Mouse (Mus musculus) ES-CJ7 (cell line): ENCODE data around the gene Prkce.
"Not testable (repeated sequence)": the region's sequence is repeated elsewhere in the genome, so short reads cannot be mapped to it uniquely, and the experiment has no call there.

Source experiments
- DNase-seq: peaks from one replicate; pipeline ENCODE4 v3.0.0; 2011; ENCODE audit warnings: low read depth, low spot score

The Prkce gene

GRCm38 (mm10) chr17:86477401-86477800 lies 309.8 kb downstream of the Prkce start:
- not testable (repeated sequence) for DNase-seq

- no peak for DNase-seq
Measured at GRCm38 (mm10) chr17:86479406-86479805, 311.8 kb downstream of the Prkce start.

DNA sequence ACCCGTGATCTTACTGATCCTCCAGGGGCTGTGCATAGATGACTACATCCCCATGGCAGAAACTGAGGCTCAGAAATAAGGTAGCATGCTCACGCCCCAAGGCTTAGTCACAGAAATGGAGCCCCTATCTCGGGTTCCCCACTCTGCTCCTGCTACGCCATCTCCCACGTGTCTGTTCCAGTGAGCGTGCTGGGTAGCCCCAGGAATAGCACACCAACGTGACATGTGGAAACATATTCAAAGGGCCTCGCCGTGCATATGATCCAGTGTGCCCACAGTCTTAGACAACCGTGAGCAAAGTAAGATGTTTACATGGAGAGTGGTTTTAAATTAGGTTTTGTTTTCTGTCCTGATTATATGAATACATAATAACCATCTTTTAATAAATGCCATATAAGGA lies 315.1 kb downstream of the Prkce start:
- DNase-seq: no peak

GRCm38 (mm10) chr17:86484087-86484737 lies 316.6 kb downstream of the Prkce start:
- DNase-seq: peak; percentile 56

DNA sequence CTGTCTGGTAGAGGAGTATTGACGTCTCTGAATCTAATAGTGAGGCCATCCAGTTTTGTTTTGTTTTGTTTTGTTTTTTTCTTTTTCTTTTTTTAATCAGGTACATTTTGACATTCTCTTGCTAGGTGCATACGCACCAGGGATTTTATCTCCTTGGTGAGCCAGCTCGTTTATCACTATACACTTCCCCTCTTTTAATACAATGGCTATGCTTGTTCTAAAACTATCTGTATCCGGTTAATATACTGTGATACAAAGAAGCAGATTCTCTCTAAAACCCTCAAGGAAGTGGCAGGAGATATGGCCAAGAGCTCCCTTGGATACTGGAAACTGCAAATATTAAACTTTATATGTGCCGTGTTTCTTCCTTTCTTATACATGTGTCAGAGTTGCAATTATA lies 319.1 kb downstream of the Prkce start:
- DNase-seq: no peak

DNA sequence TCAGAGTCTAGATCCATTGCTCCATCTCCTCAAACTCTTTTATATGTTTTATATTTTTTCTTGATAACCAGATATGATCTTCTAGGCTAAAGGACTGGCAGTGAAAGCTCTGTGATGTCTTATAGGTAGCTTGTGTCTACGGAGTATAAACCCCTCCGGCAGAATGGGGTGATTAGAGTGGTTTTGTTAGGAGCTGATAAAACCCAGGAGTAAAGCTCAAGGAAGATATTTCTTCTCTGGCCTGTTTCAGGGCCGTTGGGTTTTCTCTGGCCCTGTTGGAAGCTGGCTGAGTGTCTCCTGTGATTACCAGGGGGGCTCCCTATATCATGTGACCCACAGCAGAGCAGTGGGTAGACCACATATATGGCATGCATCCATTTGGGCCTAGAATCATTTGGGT lies 319.9 kb downstream of the Prkce start:
- DNase-seq: no peak

- no peak for DNase-seq
Measured at GRCm38 (mm10) chr17:86489827-86490226, 322.2 kb downstream of the Prkce start.

DNA sequence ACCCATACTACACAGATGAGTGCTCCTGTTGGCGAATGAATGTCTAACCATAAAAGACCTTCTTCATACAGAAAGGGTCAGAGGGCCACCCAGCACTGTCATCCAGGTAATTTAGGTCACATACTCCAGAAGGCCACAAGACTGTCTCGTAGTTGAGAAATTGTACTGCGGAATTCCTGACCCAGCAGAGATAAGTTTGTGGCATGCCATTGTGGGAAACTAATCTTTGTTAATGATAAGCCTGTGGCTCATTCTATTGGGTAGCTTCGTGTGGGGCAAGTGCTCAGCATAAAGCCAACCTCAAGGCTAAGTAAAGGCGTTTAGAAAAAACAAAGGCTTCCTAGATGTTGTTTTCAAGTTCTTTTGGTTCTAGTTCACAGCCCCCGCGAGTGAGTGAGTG lies 324.8 kb downstream of the Prkce start:
- no peak for DNase-seq

- no peak for DNase-seq
Measured at GRCm38 (mm10) chr17:86493891-86494420, 326.4 kb downstream of the Prkce start.

- no peak for DNase-seq
Measured at GRCm38 (mm10) chr17:86494494-86494893, 326.9 kb downstream of the Prkce start.

DNA sequence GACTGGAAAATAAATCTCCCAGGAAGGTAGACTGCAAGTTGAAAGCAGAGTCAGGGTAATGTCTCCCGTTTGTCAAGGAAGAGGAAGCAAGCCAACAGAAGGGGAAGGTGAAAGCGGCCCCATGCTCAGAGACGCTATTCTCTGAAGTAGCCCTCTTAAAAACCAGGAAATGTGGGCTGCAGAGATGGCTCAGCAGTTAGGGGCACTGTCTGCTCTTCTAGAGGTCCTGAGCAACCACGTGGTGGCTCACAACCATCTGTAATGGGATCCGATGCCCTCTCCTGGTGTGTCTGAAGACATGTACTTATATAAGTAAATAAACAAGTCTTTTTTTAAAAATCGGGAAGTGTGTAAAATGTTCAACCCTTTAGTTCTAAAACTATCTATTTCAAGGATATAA lies 327.3 kb downstream of the Prkce start:
- DNase-seq: no peak

- DNase-seq: peak; percentile 74
Measured at GRCm38 (mm10) chr17:86496123-86496771, 328.7 kb downstream of the Prkce start.

DNA sequence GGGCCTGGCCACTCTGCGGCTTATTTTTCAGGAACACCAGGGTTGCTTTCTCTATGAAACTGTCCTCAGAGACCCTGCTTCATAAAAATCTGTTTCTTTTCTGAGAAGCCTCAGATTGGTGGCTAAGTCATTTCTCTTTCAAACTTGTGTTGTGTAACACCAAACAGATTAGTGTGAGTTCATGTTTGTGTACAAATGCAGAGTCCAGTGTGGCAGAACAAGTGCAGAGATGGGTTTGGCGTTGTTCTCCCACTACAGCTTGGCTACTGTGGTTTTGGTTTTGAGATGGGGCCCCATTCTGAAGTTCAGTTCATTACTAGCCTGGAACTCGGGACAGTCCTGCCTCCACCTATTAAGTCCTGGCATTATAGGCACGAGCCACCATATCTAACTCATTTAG lies 329.7 kb downstream of the Prkce start:
- DNase-seq: no peak

DNA sequence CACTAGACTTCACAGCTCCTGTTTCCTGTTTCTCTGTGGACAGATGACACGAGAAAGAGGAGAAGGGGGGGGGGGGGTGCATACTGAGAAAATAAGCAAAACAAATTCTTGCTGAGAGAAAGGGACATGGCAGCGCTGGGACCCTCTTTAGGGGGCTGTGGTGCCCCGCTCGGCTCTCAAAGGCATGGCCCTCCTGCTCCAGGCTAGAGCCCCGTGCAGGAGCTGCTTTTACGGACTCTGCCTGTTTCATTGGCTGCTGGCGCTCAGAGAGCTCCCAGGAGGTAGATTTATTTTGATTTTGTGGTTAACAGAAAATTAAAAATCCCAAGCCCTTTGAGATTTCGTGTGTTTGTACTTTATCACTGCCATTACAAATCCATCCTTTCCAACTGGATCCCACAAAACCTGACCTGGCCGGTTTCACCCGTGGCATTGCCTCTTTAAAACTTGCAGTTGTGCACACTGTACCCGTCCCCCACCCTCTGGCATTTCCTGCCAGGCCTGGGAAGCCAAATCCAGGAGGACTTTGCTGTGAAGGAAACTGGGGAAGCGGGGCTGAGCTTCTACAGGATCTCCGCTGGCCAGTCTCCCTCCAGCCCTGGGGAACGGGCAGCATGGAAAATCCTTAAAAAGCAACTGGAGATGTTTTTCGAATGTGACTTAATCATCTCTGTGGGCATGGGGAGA lies 331.9 kb downstream of the Prkce start:
- no peak for DNase-seq

DNA sequence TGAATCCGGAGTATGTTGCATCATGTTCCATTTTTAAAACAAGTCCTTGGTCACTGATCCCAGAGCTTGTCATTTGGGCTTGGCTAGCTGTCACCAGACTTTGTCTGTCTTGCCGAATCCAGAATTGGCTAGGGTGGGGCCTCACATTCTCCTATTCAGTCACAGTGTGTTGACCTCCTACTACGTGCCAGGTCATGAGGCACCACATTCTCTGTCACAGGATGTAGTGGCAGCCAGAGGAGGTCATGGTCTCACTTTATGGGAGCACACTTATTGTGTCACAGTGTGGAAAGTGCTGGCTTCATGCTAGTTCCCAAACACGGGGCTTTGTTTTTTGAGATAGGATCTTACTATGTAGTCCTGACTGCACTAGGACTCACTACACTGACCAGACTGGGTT lies 333.8 kb downstream of the Prkce start:
- DNase-seq: no peak

DNA sequence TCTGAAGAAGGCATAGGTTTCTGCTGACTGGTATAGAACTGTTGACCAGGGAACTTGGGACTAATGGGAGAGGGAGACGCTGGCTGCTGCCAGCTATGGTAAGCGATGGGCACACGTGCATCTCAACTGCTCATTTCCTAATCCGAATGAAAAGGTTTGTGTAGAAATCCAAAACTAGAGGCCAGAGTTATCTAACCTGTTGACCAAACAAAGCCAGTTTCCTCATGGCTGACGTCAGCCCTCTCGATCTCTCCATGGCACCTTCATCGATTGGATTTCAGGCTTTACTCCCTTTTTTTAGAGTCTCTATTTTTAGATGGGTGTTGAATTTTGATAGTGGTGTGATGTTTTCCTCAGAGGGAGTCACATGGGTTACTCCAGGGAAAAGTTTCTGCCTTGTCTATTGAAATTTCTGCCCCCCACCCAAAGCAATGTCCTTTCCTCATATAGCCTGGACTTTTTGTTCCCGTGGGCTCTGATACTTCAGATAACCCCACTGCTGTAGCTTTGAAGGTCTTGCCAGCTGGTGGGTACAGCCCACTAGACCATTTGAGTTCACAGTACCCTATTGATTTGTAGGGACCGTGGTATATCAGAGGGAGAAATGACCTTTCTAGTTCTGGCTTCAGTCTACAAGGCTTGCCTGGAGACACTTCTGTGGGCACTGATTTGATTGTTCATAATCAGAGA lies 335.8 kb downstream of the Prkce start:
- DNase-seq: no peak

GRCm38 (mm10) chr17:86505183-86505631 lies 337.6 kb downstream of the Prkce start, which contains the start of gene Gm10309:
Gene Gm10309 (minus strand): TSS chr17:86505232.
- no peak for DNase-seq

DNA sequence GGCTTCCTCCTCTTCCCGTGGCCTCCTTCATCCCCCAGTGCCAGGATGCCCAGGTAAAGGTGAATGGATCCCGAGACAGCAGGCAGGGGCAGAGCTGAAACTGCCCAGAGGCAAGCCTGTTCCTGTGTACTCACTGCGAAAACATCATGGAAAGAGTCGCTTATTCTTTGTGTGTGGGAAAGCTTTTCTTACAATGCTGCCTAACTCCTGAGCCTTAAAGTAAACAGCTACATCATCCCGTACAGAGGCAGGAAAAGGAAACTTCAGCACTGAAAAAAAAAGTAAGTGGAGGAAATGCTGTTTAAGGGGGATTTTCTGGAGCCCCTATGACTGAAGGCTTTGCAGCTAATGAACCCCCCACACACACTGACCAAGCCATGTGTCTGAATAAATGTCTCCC lies 339.3 kb downstream of the Prkce start:
- no peak for DNase-seq

GRCm38 (mm10) chr17:86507342-86508211 lies 340.0 kb downstream of the Prkce start:
- DNase-seq: no peak

DNA sequence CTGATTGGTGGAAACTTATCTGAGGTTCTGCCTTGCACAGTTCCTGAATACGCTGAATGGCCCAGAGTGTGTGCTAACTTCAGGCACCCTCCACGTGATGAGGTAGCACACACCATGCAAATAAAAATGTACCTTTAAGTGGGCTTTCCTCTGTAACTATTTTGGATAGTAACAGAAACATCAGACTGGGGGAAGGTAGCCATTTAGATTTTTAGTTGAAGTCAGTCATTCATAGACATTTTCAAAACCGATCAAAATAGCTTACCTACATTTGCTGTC lies 340.6 kb downstream of the Prkce start:
- no peak for DNase-seq

DNA sequence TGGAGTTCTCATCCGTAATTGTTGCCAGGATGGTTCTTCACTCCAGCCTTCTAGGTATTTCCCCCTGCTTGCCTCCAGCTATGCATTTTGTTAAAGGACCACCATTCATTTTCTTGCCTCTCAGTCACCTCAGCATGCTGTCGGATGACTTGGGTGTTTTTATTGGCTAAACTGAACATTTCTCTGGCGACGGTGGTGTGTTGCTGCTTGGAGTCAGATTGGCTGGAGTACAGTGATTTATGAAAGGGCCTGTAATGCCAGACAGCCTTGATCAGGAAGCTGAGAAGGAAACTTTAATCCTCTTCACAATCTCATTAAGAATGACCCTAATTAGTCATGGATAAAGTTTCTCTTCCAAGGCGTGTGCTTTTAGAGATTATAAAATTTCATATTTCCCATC lies 342.3 kb downstream of the Prkce start:
- DNase-seq: no peak
